Mouse (Mus musculus) thymus, adult 2 months (tissue): ENCODE results near the gene Prrt2. TPM values are rescaled to one million over a fixed set of nuclear protein-coding genes. Genes with fewer than 3 reads are reported as not detected.

Source experiments
- DNase-seq: peaks from one replicate; pipeline ENCODE4 v3.0.0; 2021
- H3K27ac ChIP-seq: fragments of 200-500 bp; 2 replicates; pipeline ENCODE4 v1.5.1; 2012; ENCODE audit warnings: low read length, control low read depth; ENCODE audit not compliant: control insufficient read depth, insufficient read depth
- H3K27me3 ChIP-seq: fragments of 200-500 bp; 2 replicates; pipeline ENCODE4 v1.6.1; 2012; ENCODE audit warnings: mild to moderate bottlenecking, low read length, moderate library complexity, mixed read lengths; ENCODE audit not compliant: control insufficient read depth, insufficient read depth
- H3K36me3 ChIP-seq: fragments of 200-500 bp; 2 replicates; pipeline ENCODE4 v1.6.1; 2012; ENCODE audit warnings: mild to moderate bottlenecking, low read length, moderate library complexity; ENCODE audit not compliant: control insufficient read depth, insufficient read depth
- H3K4me1 ChIP-seq: fragments of 200-500 bp; replicated peaks from 2 replicates; pipeline ENCODE4 v1.6.1; 2012; ENCODE audit warnings: low read length; ENCODE audit not compliant: control insufficient read depth, insufficient read depth
- H3K4me3 ChIP-seq: fragments of 200-500 bp; 2 replicates; pipeline ENCODE4 v1.5.1; 2012; ENCODE audit warnings: mild to moderate bottlenecking, low read length, control low read depth, moderate library complexity; ENCODE audit not compliant: control insufficient read depth, insufficient read depth
- CTCF ChIP-seq: fragments of 200-500 bp; IDR thresholded peaks from 2 replicates; pipeline ENCODE4 v1.5.1; 2012; ENCODE audit warnings: mild to moderate bottlenecking, control low read depth, low read length, moderate library complexity, borderline replicate concordance; ENCODE audit not compliant: control insufficient read depth, poor library complexity, insufficient read depth; ENCODE audit errors: extremely low read depth
- POLR2A ChIP-seq: fragments of 200-500 bp; IDR thresholded peaks from 2 replicates; pipeline ENCODE4 v1.6.1; 2012; ENCODE audit warnings: mild to moderate bottlenecking, low read length, control low read depth, moderate library complexity; ENCODE audit not compliant: control insufficient read depth, poor library complexity, insufficient read depth; ENCODE audit errors: extremely low read depth
- WGBS: fragments of 180-500 bp; shearing (Covaris S2); methylation state at CpG from one replicate; pipeline ENCODE4 v1.1.7; 2018; 5-methylcytosine and 5-hydroxymethylcytosine counted together
- polyA plus RNA-seq: library from polyadenylated mRNA; depleted of rRNA; stranded (reverse); fragments of >200 nt; gene quantifications from 2 replicates; pipeline ENCODE4 v1.2.3, GENCODE M21; 2012

The Prrt2 gene
- polyA plus RNA-seq, 1 experiment = 53.1 TPM

DNA sequence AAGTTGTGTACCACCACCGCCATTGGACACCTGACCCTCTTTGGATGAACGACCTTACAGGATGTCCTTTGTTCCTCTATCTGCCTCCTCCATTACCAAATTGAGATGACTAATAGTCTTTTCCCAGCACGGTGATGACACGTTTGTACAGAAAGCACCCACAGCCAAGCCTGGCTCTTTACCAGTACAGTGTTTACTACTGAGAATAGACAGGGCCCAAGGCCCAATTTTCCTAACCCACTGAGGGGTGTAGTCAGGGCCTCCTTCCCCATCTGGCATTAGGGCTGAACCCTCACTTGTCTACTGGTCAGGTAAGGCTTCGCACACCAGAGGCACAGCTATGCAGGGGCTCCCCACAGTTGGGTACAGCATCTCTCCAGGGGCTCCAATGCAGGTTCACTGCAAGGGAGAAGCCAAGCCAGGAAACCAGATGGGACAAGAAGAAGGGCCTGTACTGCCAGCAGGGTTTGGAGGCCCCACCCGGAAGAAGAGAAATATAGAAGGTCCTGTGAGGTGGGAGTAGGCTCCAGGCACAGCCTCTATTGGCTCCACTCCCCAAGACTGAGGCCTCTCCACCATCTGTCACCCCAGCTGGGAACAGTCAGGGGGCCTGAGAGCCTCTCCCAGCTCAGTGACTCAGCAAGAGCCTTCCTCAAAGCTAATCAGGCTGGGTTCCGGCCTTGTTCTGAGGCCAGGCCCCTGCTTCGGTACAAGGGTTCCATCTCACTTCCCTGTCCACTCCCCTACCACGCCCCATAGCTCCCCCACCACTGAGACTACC lies 12.6 kb downstream of the Prrt2 start:
- no peak overlapping the region for H3K4me3 ChIP-seq
- WGBS = 59% methylated on average over 9 of the region's 9 CpGs
- no peak for DNase-seq
- TF ChIP-seq POLR2A (no peak), CTCF (no peak)
- no peak overlapping the region for H3K27ac ChIP-seq
- peaks cover 9% of the 10 kb centered on the region for H3K4me1 ChIP-seq
- no peaks in the 10 kb centered on the region for H3K36me3 ChIP-seq
- no peaks in the 10 kb centered on the region for H3K27me3 ChIP-seq

- H3K36me3 ChIP-seq = no peaks in the 10 kb centered on the region
- 95% methylated on average over 6 of the region's 6 CpGs for WGBS
- H3K4me1 ChIP-seq = peaks cover 5% of the 10 kb centered on the region; the same call in 1 of the 2 replicates
- no peak for DNase-seq
- TF ChIP-seq POLR2A (no peak), CTCF (no peak)
- H3K27ac ChIP-seq = no peak overlapping the region
- H3K4me3 ChIP-seq = no peak overlapping the region
- no peaks in the 10 kb centered on the region for H3K27me3 ChIP-seq
These were observed 13.5 kb downstream of the Prrt2 start for GRCm38 (mm10) chr7:127007313-127008024.

- Histone ChIP-seq H3K36me3 (no peaks in the 10 kb centered on the region), H3K27me3 (no peaks in the 10 kb centered on the region), H3K27ac (no peak overlapping the region), H3K4me1 (peaks cover 10% of the 10 kb centered on the region; the same call in 1 of the 2 replicates), H3K4me3 (no peak overlapping the region)
- no peak for DNase-seq
- TF ChIP-seq POLR2A (no peak), CTCF (no peak)
- 92% methylated on average over 4 of the region's 4 CpGs for WGBS
These were observed 16.7 kb downstream of the Prrt2 start for GRCm38 (mm10) chr7:127004122-127004875.

- Histone ChIP-seq H3K4me1 (peaks cover 7% of the 10 kb centered on the region; the same call in 1 of the 2 replicates), H3K4me3 (no peak overlapping the region), H3K27me3 (no peaks in the 10 kb centered on the region), H3K36me3 (no peaks in the 10 kb centered on the region), H3K27ac (no peak overlapping the region)
- WGBS = 93% methylated on average over 5 of the region's 5 CpGs
- TF ChIP-seq CTCF (no peak), POLR2A (no peak)
- DNase-seq = no peak
These were observed 17.4 kb downstream of the Prrt2 start for GRCm38 (mm10) chr7:127003620-127004019.

DNA sequence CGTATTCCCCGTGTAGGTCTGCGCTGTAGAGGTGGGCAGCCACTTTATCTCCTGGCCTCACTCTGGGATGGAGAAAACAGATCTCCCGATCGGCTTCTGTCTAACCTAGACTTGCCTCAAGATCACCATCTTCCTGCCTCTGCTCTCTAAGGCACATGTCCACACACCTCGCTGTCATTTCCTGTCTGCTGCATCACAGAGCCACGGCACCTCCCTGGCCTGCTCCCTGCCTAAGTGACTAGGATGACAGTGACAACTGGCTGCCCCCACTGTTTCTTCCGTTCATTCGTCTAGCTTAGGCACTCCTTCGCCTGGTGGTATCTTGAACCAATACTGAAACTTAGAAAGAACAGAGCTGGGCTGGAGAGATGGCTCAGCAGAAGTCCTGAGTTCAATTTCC lies 21.4 kb downstream of the Prrt2 start:
- no peak overlapping the region for H3K4me3 ChIP-seq
- no peaks in the 10 kb centered on the region; the same call in 1 of the 2 replicates for H3K36me3 ChIP-seq

GRCm38 (mm10) chr7:126996449-126996848 lies 24.6 kb downstream of the Prrt2 start:
- DNase-seq = no peak
- H3K36me3 ChIP-seq = no peaks in the 10 kb centered on the region; the same call in 1 of the 2 replicates
- H3K27me3 ChIP-seq = no peaks in the 10 kb centered on the region
- H3K27ac ChIP-seq = no peak overlapping the region
- no peak overlapping the region for H3K4me3 ChIP-seq
- H3K4me1 ChIP-seq = peaks cover 5% of the 10 kb centered on the region; the same call in 1 of the 2 replicates
- TF ChIP-seq CTCF (no peak), POLR2A (no peak)
- WGBS = 87% methylated on average over 4 of the region's 4 CpGs

More for the DNA sequence above, 21.4 kb downstream of the Prrt2 start:
- H3K27ac ChIP-seq = no peak overlapping the region
- no peak for DNase-seq
- 70% methylated on average over 10 of the region's 10 CpGs for WGBS
- TF ChIP-seq POLR2A = no peak
- TF ChIP-seq CTCF = no peak
- no peaks in the 10 kb centered on the region for H3K27me3 ChIP-seq
- peaks cover 5% of the 10 kb centered on the region; the same call in 1 of the 2 replicates for H3K4me1 ChIP-seq
